Mouse (Mus musculus) mouse trophoblast stem cell (cell line): Measurements from ENCODE around the gene Cdon.

Source experiments
- in situ Hi-C, 2 experiments: fragments of 300-500 bp; cut with MseI, MboI; formaldehyde crosslinking; loops; 2 replicates in 1 of 2; 3 replicates in 1 of 2; pipeline ENCODE4 v1.15.1; 2025

Gene Cdon

GRCm38 (mm10) chr9:35493033-35493732 is 72.3 kb downstream of the Cdon start:
- in situ Hi-C loops = no loop called here

GRCm38 (mm10) chr9:35493733-35494092 is 72.8 kb downstream of the Cdon start:
- in situ Hi-C loops = no loop called here

- in situ Hi-C loops = no loop called here
These were observed 74.0 kb downstream of the Cdon start for GRCm38 (mm10) chr9:35494937-35495336.

GRCm38 (mm10) chr9:35495471-35495870 is 74.5 kb downstream of the Cdon start:
- in situ Hi-C loops = no loop called here

- in situ Hi-C loops = no loop called here
These were observed 79.0 kb downstream of the Cdon start for GRCm38 (mm10) chr9:35499946-35500345.

GRCm38 (mm10) chr9:35502361-35503000 is 81.6 kb downstream of the Cdon start:
- in situ Hi-C loops = no loop called here

- in situ Hi-C loops = no loop called here
These were observed 87.3 kb downstream of the Cdon start for GRCm38 (mm10) chr9:35508234-35508633.

GRCm38 (mm10) chr9:35513900-35514299 is 93.0 kb downstream of the Cdon start:
- in situ Hi-C loops = no loop called here

GRCm38 (mm10) chr9:35516182-35516581 is 95.3 kb downstream of the Cdon start:
- in situ Hi-C loops = no loop called here

GRCm38 (mm10) chr9:35516711-35517110 is 95.8 kb downstream of the Cdon start:
- in situ Hi-C loops = no loop called here

- in situ Hi-C loops = no loop called here
These were observed 97.2 kb downstream of the Cdon start, which contains the start of gene Gm1113 for GRCm38 (mm10) chr9:35518169-35518568. Gene Gm1113, minus strand, starts transcription at chr9:35518269.

GRCm38 (mm10) chr9:35520631-35521348 is 99.9 kb downstream of the Cdon start:
- in situ Hi-C loops = no loop called here

GRCm38 (mm10) chr9:35522241-35522640 is 101.3 kb downstream of the Cdon start:
- in situ Hi-C loops = no loop called here

GRCm38 (mm10) chr9:35522821-35523515 is 102.0 kb downstream of the Cdon start:
- in situ Hi-C loops = no loop called here

GRCm38 (mm10) chr9:35523541-35523940 is 102.6 kb downstream of the Cdon start:
- in situ Hi-C loops = no loop called here

GRCm38 (mm10) chr9:35523941-35524411 is 103.0 kb downstream of the Cdon start:
- in situ Hi-C loops = no loop called here

GRCm38 (mm10) chr9:35529141-35529540 is 108.2 kb downstream of the Cdon start:
- in situ Hi-C loops = no loop called here

- in situ Hi-C loops = no loop called here
These were observed 108.9 kb downstream of the Cdon start for GRCm38 (mm10) chr9:35529796-35530195.

GRCm38 (mm10) chr9:35533266-35533665 is 112.3 kb downstream of the Cdon start:
- in situ Hi-C loops = no loop called here

- in situ Hi-C loops = loop anchor here in 1 of 2 experiments (5.0 kb wide), 1 partner anchor 253 kb away; no protein-coding TSS in a partner anchor
These were observed 114.2 kb downstream of the Cdon start for GRCm38 (mm10) chr9:35535110-35535509.

GRCm38 (mm10) chr9:35535876-35536275 is 114.9 kb downstream of the Cdon start:
- in situ Hi-C loops = loop anchor here in 1 of 2 experiments (5.0 kb wide), 1 partner anchor 254 kb away; no protein-coding TSS in a partner anchor
